Mouse (Mus musculus) ovary, postnatal 14 days (tissue): ENCODE results near the gene Fndc5.

ENCODE experiments used
- DNase-seq: peaks from one replicate; pipeline ENCODE4 v3.0.0; 2022; ENCODE audit warnings: low spot score

Gene Fndc5

GRCm38 (mm10) chr4:129147552-129148103 is 10.8 kb downstream of the Fndc5 start:
- no peak for DNase-seq

DNA sequence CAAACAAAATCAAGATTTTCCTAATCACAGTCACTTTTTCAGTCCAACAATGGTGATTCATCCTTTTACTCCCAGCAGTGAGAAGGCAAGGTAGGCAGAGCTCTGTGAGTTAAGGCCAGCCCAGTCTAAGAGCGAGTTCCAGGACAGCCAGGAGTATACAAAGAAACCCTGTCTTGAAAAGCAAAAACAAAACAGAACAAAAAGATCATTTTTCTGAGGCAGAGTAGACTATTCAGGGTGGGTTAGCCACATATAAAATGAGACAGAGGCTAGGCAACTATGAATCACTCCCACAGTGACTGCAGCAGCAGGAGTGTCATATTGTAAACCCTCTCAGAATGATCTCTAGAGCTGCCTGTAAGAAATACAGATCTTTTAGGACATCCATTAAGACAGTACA is 12.5 kb downstream of the Fndc5 start:
- no peak for DNase-seq

GRCm38 (mm10) chr4:129151276-129151811 is 14.5 kb downstream of the Fndc5 start:
- no peak for DNase-seq

DNA sequence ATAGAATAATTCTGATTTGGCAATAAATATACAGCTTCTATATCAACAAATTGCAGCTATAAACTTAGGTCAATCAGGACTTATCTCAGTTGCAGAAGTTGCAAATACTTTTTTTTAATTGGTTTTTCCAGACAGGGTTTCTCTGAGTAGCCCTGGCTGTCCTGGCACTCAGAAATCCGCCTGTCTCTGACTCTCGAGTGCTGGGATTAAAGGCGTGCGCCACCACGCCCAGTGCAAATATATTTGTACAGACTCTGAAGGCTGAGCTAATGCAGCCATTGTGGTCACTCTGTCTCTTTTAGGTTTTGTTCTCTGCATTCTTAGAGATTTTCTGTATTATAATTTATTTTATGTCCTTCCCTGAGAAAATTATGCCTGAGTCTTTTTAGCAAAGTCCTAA is 20.7 kb downstream of the Fndc5 start:
- DNase-seq = no peak

- no peak for DNase-seq
Observed at GRCm38 (mm10) chr4:129158549-129158948, 21.8 kb downstream of the Fndc5 start.

- no peak for DNase-seq
Observed at GRCm38 (mm10) chr4:129161076-129161475, 24.3 kb downstream of the Fndc5 start.

DNA sequence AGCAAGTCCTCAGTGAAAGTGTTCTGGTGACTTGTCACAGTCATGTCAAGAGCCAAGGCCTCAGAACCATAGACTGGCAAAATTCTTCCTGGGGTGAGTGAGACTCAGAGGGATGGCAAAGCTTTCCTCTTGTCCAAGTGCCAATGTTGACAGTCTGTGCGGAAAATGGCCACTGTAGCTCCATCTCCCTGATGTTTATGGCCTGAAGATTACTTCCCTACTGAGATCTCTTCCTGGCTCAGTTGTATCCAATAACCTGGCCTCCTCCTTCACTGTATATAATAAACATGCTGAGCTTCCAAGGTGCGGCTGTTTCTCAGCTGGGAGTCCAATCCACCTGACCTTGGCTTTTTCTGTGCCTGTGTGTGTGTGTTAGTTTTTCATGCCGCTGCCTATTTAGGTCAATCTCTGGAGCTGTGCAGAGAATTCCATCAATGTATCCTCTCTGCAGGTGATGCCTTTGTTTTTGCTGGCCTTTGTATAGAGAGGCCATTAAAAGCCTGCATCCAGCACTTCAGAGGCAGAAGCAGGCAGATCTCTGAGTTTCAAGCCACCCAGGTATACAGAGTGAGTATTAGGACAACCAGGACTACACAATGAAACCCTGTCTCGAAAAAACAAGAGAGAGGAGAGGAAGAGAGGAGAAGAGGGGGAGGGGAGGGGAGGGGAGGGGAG is 24.9 kb downstream of the Fndc5 start:
- DNase-seq = no peak

DNA sequence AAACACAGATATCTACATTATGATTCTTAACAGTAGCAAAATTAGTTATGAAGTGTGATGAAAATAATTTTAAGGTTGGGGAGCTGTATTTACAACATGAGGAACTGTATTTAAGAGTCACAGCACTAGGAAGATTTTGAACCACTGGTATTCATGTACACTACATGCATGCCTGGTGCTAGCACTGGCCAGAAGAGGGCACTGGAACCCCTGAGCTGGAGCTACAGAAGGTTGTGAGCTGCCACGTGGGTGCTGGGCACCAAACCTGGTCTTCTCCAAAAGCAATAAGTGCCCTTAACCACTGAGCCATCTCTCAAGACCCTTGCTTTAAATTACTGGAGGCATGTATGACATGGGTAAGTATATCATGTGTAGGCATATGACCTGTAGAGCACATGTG is 35.7 kb downstream of the Fndc5 start:
- no peak for DNase-seq

GRCm38 (mm10) chr4:129179560-129179959 is 42.8 kb downstream of the Fndc5 start:
- DNase-seq = no peak

GRCm38 (mm10) chr4:129188041-129188659 is 51.4 kb downstream of the Fndc5 start:
- no peak for DNase-seq

- DNase-seq = peak; percentile 52
Observed at GRCm38 (mm10) chr4:129188803-129189541, 52.2 kb downstream of the Fndc5 start.

GRCm38 (mm10) chr4:129189542-129190519 is 53.0 kb downstream of the Fndc5 start, which contains the start of the genes S100pbp and Yars:
Gene S100pbp, minus strand, starts transcription at chr4:129189727.
Gene Yars, plus strand, starts transcription at chr4:129189760.
- DNase-seq = peak; percentile 93

GRCm38 (mm10) chr4:129190538-129190937 is 53.7 kb downstream of the Fndc5 start:
- no peak for DNase-seq

- no peak for DNase-seq
Observed at GRCm38 (mm10) chr4:129191691-129192090, 54.9 kb downstream of the Fndc5 start.
